Mouse (Mus musculus): ENCODE results near the gene 1110008P14Rik. TPM values are rescaled to one million over a fixed set of nuclear protein-coding genes. Genes with fewer than 3 reads are reported as not detected.
"Not testable (repeated sequence)": the region's sequence is repeated elsewhere in the genome, so short reads cannot be mapped to it uniquely, and the experiment has no call there.

Gene 1110008P14Rik
- polyA plus RNA-seq, 1 experiment, result 1,007 TPM

GRCm38 (mm10) chr2:32376963-32377362 lies 4.8 kb downstream of the 1110008P14Rik start:
- no peak for TF ChIP-seq POLR2A (IDR thresholded peaks at IDR 0.05; ENCODE audit: extremely low read depth, insufficient read depth, low read length)
- H3K4me3 ChIP-seq (ENCODE audit: insufficient read depth, low read length), result no peak overlapping the region
- H3K4me1 ChIP-seq (ENCODE audit: control insufficient read depth, insufficient read depth, low read length), result peaks cover 1% of the 10 kb centered on the region; the same call in 1 of the 2 replicates
- H3K27ac ChIP-seq (ENCODE audit: insufficient read depth, low read length), result peak overlapping the region; percentile 76

GRCm38 (mm10) chr2:32375317-32375940 lies 6.3 kb downstream of the 1110008P14Rik start:
- Histone ChIP-seq H3K4me1 (ENCODE audit: control insufficient read depth, insufficient read depth, low read length) (peaks cover 1% of the 10 kb centered on the region; the same call in 1 of the 2 replicates), H3K27ac (ENCODE audit: insufficient read depth, low read length) (no peak overlapping the region), H3K4me3 (ENCODE audit: insufficient read depth, low read length) (no peak overlapping the region)
- TF ChIP-seq POLR2A (IDR thresholded peaks at IDR 0.05; ENCODE audit: extremely low read depth, insufficient read depth, low read length) (no peak), CTCF (IDR thresholded peaks at IDR 0.05; ENCODE audit: extremely low read depth, insufficient read depth, low read length) (no peak)

GRCm38 (mm10) chr2:32374191-32374590 lies 7.5 kb downstream of the 1110008P14Rik start:
- H3K4me1 ChIP-seq (ENCODE audit: control insufficient read depth, insufficient read depth, low read length), result peaks cover 1% of the 10 kb centered on the region; the same call in 1 of the 2 replicates
- no peak for TF ChIP-seq CTCF (IDR thresholded peaks at IDR 0.05; ENCODE audit: extremely low read depth, insufficient read depth, low read length)
- TF ChIP-seq POLR2A (IDR thresholded peaks at IDR 0.05; ENCODE audit: extremely low read depth, insufficient read depth, low read length), result no peak
- no peak overlapping the region for H3K4me3 ChIP-seq (ENCODE audit: insufficient read depth, low read length)
- no peak overlapping the region for H3K27ac ChIP-seq (ENCODE audit: insufficient read depth, low read length)

GRCm38 (mm10) chr2:32367315-32367714 lies 14.4 kb downstream of the 1110008P14Rik start:
- Histone ChIP-seq H3K4me1 (ENCODE audit: control insufficient read depth, insufficient read depth, low read length) (no peaks in the 10 kb centered on the region), H3K4me3 (ENCODE audit: insufficient read depth, low read length) (no peak overlapping the region), H3K27ac (ENCODE audit: insufficient read depth, low read length) (no peak overlapping the region)
- no peak for TF ChIP-seq CTCF (IDR thresholded peaks at IDR 0.05; ENCODE audit: extremely low read depth, insufficient read depth, low read length)
- no peak for TF ChIP-seq POLR2A (IDR thresholded peaks at IDR 0.05; ENCODE audit: extremely low read depth, insufficient read depth, low read length)

- TF ChIP-seq POLR2A (IDR thresholded peaks at IDR 0.05; ENCODE audit: extremely low read depth, insufficient read depth, low read length), result no peak
- no peak for TF ChIP-seq CTCF (IDR thresholded peaks at IDR 0.05; ENCODE audit: extremely low read depth, insufficient read depth, low read length)
- no peaks in the 10 kb centered on the region for H3K4me1 ChIP-seq (ENCODE audit: control insufficient read depth, insufficient read depth, low read length)
- peak overlapping the region; percentile 69; the same call in 1 of the 2 replicates for H3K4me3 ChIP-seq (ENCODE audit: insufficient read depth, low read length)
These were observed 17.6 kb downstream of the 1110008P14Rik start for GRCm38 (mm10) chr2:32364121-32364520.

GRCm38 (mm10) chr2:32363376-32364106 lies 18.2 kb downstream of the 1110008P14Rik start:
- H3K27ac ChIP-seq (ENCODE audit: insufficient read depth, low read length), result peak overlapping the region; percentile 26; the same call in 1 of the 2 replicates

More at GRCm38 (mm10) chr2:32364121-32364520, 17.6 kb downstream of the 1110008P14Rik start:
- no peak overlapping the region for H3K27ac ChIP-seq (ENCODE audit: insufficient read depth, low read length)

GRCm38 (mm10) chr2:32362817-32363340 lies 18.9 kb downstream of the 1110008P14Rik start:
- H3K4me3 ChIP-seq (ENCODE audit: insufficient read depth, low read length), result peak overlapping the region; percentile 69
- peak; percentile 47 for TF ChIP-seq CTCF (IDR thresholded peaks at IDR 0.05; ENCODE audit: extremely low read depth, insufficient read depth, low read length)
- peak; percentile 29; the same call in 1 of the 2 replicates for TF ChIP-seq POLR2A (IDR thresholded peaks at IDR 0.05; ENCODE audit: extremely low read depth, insufficient read depth, low read length)
- H3K27ac ChIP-seq (ENCODE audit: insufficient read depth, low read length), result peak overlapping the region; percentile 84

More at GRCm38 (mm10) chr2:32363376-32364106, 18.2 kb downstream of the 1110008P14Rik start:
- TF ChIP-seq CTCF (IDR thresholded peaks at IDR 0.05; ENCODE audit: extremely low read depth, insufficient read depth, low read length) (no peak), POLR2A (IDR thresholded peaks at IDR 0.05; ENCODE audit: extremely low read depth, insufficient read depth, low read length) (0 out of 2 replicates have a peak, but pooled peaks have one; percentile 16)
- peak overlapping the region; percentile 69 for H3K4me3 ChIP-seq (ENCODE audit: insufficient read depth, low read length)
- H3K4me1 ChIP-seq (ENCODE audit: control insufficient read depth, insufficient read depth, low read length), result no peaks in the 10 kb centered on the region

GRCm38 (mm10) chr2:32362274-32362673 lies 19.5 kb downstream of the 1110008P14Rik start:
- peak overlapping the region; percentile 84; the same call in 1 of the 2 replicates for H3K27ac ChIP-seq (ENCODE audit: insufficient read depth, low read length)
- not testable (repeated sequence) for H3K4me1 ChIP-seq (ENCODE audit: control insufficient read depth, insufficient read depth, low read length)

More at GRCm38 (mm10) chr2:32362817-32363340, 18.9 kb downstream of the 1110008P14Rik start:
- H3K4me1 ChIP-seq (ENCODE audit: control insufficient read depth, insufficient read depth, low read length), result no peaks in the 10 kb centered on the region

GRCm38 (mm10) chr2:32361437-32361836 lies 20.3 kb downstream of the 1110008P14Rik start:
- Histone ChIP-seq H3K27ac (ENCODE audit: insufficient read depth, low read length) (peak overlapping the region; percentile 87), H3K4me3 (ENCODE audit: insufficient read depth, low read length) (peak overlapping the region; percentile 13; the same call in 1 of the 2 replicates), H3K4me1 (ENCODE audit: control insufficient read depth, insufficient read depth, low read length) (no peaks in the 10 kb centered on the region)
- TF ChIP-seq CTCF (IDR thresholded peaks at IDR 0.05; ENCODE audit: extremely low read depth, insufficient read depth, low read length) (peak; percentile 38; the same call in 1 of the 2 replicates), POLR2A (IDR thresholded peaks at IDR 0.05; ENCODE audit: extremely low read depth, insufficient read depth, low read length) (0 out of 2 replicates have a peak, but pooled peaks have one; percentile 32)

More at GRCm38 (mm10) chr2:32362274-32362673, 19.5 kb downstream of the 1110008P14Rik start:
- H3K4me3 ChIP-seq (ENCODE audit: insufficient read depth, low read length), result peak overlapping the region; percentile 69
